Mouse (Mus musculus) C3H10T1/2 (cell line): ENCODE data around the gene Catip. TPM values are rescaled to one million over a fixed set of nuclear protein-coding genes. Genes with fewer than 3 reads are reported as not detected.

Source experiments
- polyA plus RNA-seq, 2 experiments: library from polyadenylated mRNA; unstranded; fragments of >200 nt; fragmentation: generic; extraction: Trizol; gene quantifications; one replicate each; pipeline ENCODE4 v1.2.1; 2012; ENCODE audit warnings: missing spikeins in 2 of 2

The Catip gene
- polyA plus RNA-seq = under 1 TPM in 1 of 2 experiments, not detected in 1; 0.19 TPM

DNA sequence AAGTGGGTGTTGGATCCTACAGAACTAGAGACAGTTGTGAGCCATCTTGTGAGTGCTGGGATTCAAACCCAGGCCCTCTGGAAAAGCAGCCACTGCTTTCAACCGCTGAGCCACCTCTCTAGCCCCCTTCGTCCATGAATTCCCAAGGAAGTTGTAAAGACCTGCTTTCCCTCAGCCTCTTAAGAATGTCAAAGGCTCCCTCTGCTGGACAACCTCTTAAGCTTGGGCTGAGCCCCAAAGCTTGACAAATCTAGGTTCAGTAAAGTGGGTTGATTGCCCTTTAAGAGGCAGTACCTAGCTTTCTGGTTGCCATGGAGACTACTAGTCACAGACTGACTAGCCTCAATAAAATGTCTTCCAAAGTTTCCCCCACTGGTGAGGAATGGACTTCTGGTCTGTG lies at the start of gene Catip:
Gene Catip (plus strand): TSS at position 297 of the 400 bp plus-strand sequence.

GRCm38 (mm10) chr1:74374980-74375379 lies 13.1 kb downstream of the Catip start, which contains the start of gene Slc11a1:
Gene Slc11a1 (plus strand): TSS chr1:74375195.

GRCm38 (mm10) chr1:74390924-74391748 lies 29.2 kb downstream of the Catip start, which contains the start of gene Ctdsp1:
Gene Ctdsp1 (plus strand): TSS chr1:74391509.

GRCm38 (mm10) chr1:74408589-74409504 lies 46.9 kb downstream of the Catip start, which contains the start of gene Vil1:
Gene Vil1 (plus strand): TSS chr1:74409376.

Other genes with a start within 250 kb of the Catip start
- 10 to 100 TPM; 10.5 to 17.3 TPM for gene Tns1, start 237.7 kb upstream of the Catip start, polyA plus RNA-seq
- under 1 TPM; 0.08 to 0.47 TPM for gene Rufy4, start 236.6 kb upstream of the Catip start, polyA plus RNA-seq
- under 1 TPM in 1 of 2 experiments, not detected in 1; 0.01 TPM for gene Cxcr2, start 208.1 kb upstream of the Catip start, polyA plus RNA-seq
- gene Cxcr1, start 167.5 kb upstream of the Catip start, polyA plus RNA-seq = under 1 TPM in 1 of 2 experiments, not detected in 1; 0.06 TPM
- 100 to 1,000 TPM in 1 of 2 experiments, 10 to 100 TPM in 1; 41.4 to 154 TPM for gene Arpc2, start 126.0 kb upstream of the Catip start, polyA plus RNA-seq
- gene Gpbar1, start 83.6 kb upstream of the Catip start, polyA plus RNA-seq = under 1 TPM; 0.05 to 0.08 TPM
- 100 to 1,000 TPM; 121 to 202 TPM for gene Aamp, start 77.4 kb upstream of the Catip start, polyA plus RNA-seq
- gene Pnkd, start 77.2 kb upstream of the Catip start, polyA plus RNA-seq = 100 to 1,000 TPM in 1 of 2 experiments, 10 to 100 TPM in 1; 49.4 to 116 TPM
- 10 to 100 TPM; 25.9 to 73.9 TPM for gene Tmbim1, start 56.5 kb upstream of the Catip start, polyA plus RNA-seq
- 1 to 10 TPM in 1 of 2 experiments, under 1 TPM in 1; 0.58 to 1.7 TPM for gene Slc11a1, start 13.1 kb downstream of the Catip start, polyA plus RNA-seq
- 100 to 1,000 TPM in 1 of 2 experiments, 10 to 100 TPM in 1; 71.9 to 105 TPM for gene Ctdsp1, start 29.4 kb downstream of the Catip start, polyA plus RNA-seq
- under 1 TPM in 1 of 2 experiments, not detected in 1; 0.11 TPM for gene Vil1, start 47.3 kb downstream of the Catip start, polyA plus RNA-seq
- 10 to 100 TPM; 13.1 to 22.0 TPM for gene Cnot9, start 143.9 kb downstream of the Catip start, polyA plus RNA-seq
- gene Plcd4, start 180.8 kb downstream of the Catip start, polyA plus RNA-seq = under 1 TPM; 0.18 to 0.83 TPM
- gene Usp37, start 182.2 kb downstream of the Catip start, polyA plus RNA-seq = 1 to 10 TPM in 1 of 2 experiments, under 1 TPM in 1; 0.22 to 1.4 TPM
- 1 to 10 TPM; 1.3 to 6.7 TPM for gene Zfp142, start 226.1 kb downstream of the Catip start, polyA plus RNA-seq
- 10 to 100 TPM; 15.6 TPM for gene Bcs1l, start 226.2 kb downstream of the Catip start, polyA plus RNA-seq
- 10 to 100 TPM; 18.7 to 39.7 TPM for gene Rnf25, start 239.3 kb downstream of the Catip start, polyA plus RNA-seq
- gene Stk36, start 239.3 kb downstream of the Catip start, polyA plus RNA-seq = 1 to 10 TPM; 1.5 to 5.7 TPM